Mouse (Mus musculus) C2C12 (cell line): ENCODE data around the gene Wdr24. TPM values are rescaled to one million over a fixed set of nuclear protein-coding genes. Genes with fewer than 3 reads are reported as not detected.
A peak's percentile ranks its signal among the peaks of the same experiment; 100 is the strongest.

ENCODE experiments used
- H3K27me3 ChIP-seq: one replicate; pipeline ENCODE4 v1.6.1; 2011; ENCODE audit not compliant: control insufficient read depth, insufficient read depth, insufficient read length
- H3K36me3 ChIP-seq: one replicate; pipeline ENCODE4 v1.6.1; 2011; ENCODE audit not compliant: control insufficient read depth, insufficient read depth
- H3K4me3 ChIP-seq: one replicate; pipeline ENCODE4 v1.5.1; 2011; ENCODE audit warnings: mild to moderate bottlenecking, control low read depth; ENCODE audit not compliant: poor library complexity, insufficient read depth, severe bottlenecking
- H3K79me2 ChIP-seq: one replicate; pipeline ENCODE4 v1.6.1; 2011; ENCODE audit not compliant: control insufficient read depth, insufficient read depth
- H3K79me3 ChIP-seq: one replicate; pipeline ENCODE4 v1.6.1; 2011; ENCODE audit warnings: low read depth, control low read depth
- H3ac ChIP-seq: one replicate; pipeline ENCODE3; 2011; ENCODE audit warnings: low read depth; ENCODE audit not compliant: control insufficient read depth, insufficient read length
- CEBPB ChIP-seq: IDR thresholded peaks from one replicate; pipeline ENCODE4 v1.6.1; 2011; ENCODE audit warnings: low read depth, mild to moderate bottlenecking, control low read depth, moderate library complexity
- CTCF ChIP-seq: IDR thresholded peaks from one replicate; pipeline ENCODE4 v1.5.1; 2011; ENCODE audit not compliant: control insufficient read depth, insufficient read depth, insufficient read length
- FOSL1 ChIP-seq: IDR thresholded peaks from one replicate; pipeline ENCODE4 v1.8.0; 2011; ENCODE audit warnings: mild to moderate bottlenecking, low read length; ENCODE audit not compliant: poor library complexity, insufficient read depth, severe bottlenecking
- MAX ChIP-seq: IDR thresholded peaks from one replicate; pipeline ENCODE4 v1.6.1; 2011; ENCODE audit warnings: mild to moderate bottlenecking, control low read depth
- MYOD1 ChIP-seq: IDR thresholded peaks from one replicate; pipeline ENCODE4 v1.6.1; 2011; ENCODE audit warnings: low read depth; ENCODE audit not compliant: control insufficient read depth, insufficient read length
- MYOG ChIP-seq: IDR thresholded peaks from one replicate; pipeline ENCODE4 v1.6.1; 2011; ENCODE audit not compliant: control insufficient read depth, insufficient read length; ENCODE audit errors: extremely low read depth
- USF1 ChIP-seq: IDR thresholded peaks from one replicate; pipeline ENCODE4 v1.6.1; 2011; ENCODE audit warnings: low read depth, mild to moderate bottlenecking, control low read depth, moderate library complexity
- polyA plus RNA-seq: library from polyadenylated mRNA; unstranded; fragments of >200 nt; fragmentation: generic; extraction: Trizol; gene quantifications from one replicate; pipeline ENCODE4 v1.2.1, GENCODE M21; 2012; ENCODE audit warnings: missing spikeins

Wdr24 gene
- polyA plus RNA-seq, 1 experiment: 14.3 TPM

DNA sequence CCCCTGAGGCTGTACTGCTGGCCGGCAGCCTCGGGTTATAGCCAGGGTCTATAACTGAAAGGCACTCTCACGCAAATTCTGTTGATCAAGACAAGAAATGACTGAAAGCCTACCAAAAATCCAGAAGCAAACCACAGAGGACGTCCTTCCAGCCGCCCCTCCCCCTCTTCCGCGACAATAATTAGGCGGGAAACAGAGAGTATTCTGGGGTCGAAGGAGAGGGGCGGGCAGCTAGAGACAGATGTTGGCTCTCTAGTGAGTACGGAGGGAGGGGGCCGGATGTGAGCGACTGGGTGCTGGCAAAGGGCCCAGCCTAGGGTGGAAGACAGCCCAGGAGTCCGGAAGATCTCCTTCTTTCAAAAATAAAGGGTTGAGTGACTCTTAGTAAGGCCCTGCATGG lies 30.8 kb upstream of the Wdr24 start, which contains the start of gene Fam173a:
Gene Fam173a, minus strand, starts transcription at position 287 of the 400 bp plus-strand sequence.
- Histone ChIP-seq H3K36me3 (peaks cover 4% of the 10 kb centered on the region), H3K27me3 (no peaks in the 10 kb centered on the region)

DNA sequence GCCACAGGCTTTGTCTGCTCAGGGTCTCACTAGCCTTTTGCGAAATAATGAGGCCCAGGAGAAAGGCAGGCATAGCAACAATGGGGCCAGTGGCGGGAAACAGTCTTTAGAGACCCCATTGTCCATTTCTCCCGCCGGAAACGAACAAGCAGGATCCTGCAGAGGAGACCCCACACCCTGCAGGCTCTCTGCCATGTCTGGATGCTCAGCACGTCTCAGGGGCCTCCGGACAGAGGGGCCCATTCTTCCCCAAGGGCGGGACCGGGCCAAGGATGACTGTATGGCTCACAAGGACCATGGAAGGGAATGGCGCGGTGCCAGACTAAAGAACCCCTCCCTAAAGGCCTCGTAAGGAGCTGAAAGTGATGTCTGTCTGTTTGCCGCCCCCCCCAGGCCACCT lies 29.2 kb upstream of the Wdr24 start:
- Histone ChIP-seq H3ac (no peak overlapping the region), H3K79me2 (peaks cover 30% of the 10 kb centered on the region), H3K4me3 (no peak overlapping the region), H3K36me3 (peaks cover 4% of the 10 kb centered on the region), H3K27me3 (no peaks in the 10 kb centered on the region), H3K79me3 (peaks cover 7% of the 10 kb centered on the region)
- TF ChIP-seq MYOG (no peak), USF1 (no peak), MAX (no peak), FOSL1 (no peak), MYOD1 (no peak), CTCF (no peak)

More for the DNA sequence above, 30.8 kb upstream of the Wdr24 start, which contains the start of gene Fam173a:
- peak within 1 kb of the TSS; percentile 79 for H3K4me3 ChIP-seq
- no peak for TF ChIP-seq MYOG
- no peak for TF ChIP-seq FOSL1
- TF ChIP-seq USF1: no peak
- TF ChIP-seq CEBPB: no peak
- TF ChIP-seq CTCF: no peak
- TF ChIP-seq MYOD1: no peak
- TF ChIP-seq MAX: no peak
- H3ac ChIP-seq: peak within 1 kb of the TSS; percentile 85
- peaks cover 7% of the 10 kb centered on the region for H3K79me3 ChIP-seq
- peaks cover 30% of the 10 kb centered on the region for H3K79me2 ChIP-seq

DNA sequence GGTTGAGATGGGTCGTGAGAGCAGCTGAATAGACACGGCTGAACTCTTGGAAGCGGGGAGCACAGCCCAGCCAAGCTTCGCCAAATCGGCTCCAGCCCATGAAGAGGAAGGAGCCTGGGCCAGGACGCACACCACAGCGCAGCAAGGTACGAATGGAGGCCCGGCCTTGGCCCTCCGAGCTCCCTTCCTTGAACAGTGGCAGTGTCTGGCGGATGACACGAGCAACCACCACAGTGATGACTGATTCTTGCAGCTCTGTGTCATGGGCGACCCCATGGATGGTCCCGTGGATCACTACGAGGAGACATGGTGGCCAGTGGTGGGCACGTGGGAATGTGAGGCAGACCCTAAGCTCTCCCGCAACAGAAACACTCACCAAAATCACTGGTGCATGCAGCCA lies 28.4 kb upstream of the Wdr24 start:
- peaks cover 7% of the 10 kb centered on the region for H3K79me3 ChIP-seq
- no peak overlapping the region for H3K4me3 ChIP-seq
- H3K36me3 ChIP-seq: no peaks in the 10 kb centered on the region
- H3K79me2 ChIP-seq: peaks cover 30% of the 10 kb centered on the region
- no peaks in the 10 kb centered on the region for H3K27me3 ChIP-seq
- no peak for TF ChIP-seq MAX
- no peak for TF ChIP-seq FOSL1
- TF ChIP-seq CEBPB: no peak
- no peak for TF ChIP-seq MYOD1
- no peak for TF ChIP-seq CTCF
- no peak for TF ChIP-seq MYOG
- no peak for TF ChIP-seq USF1
- no peak overlapping the region for H3ac ChIP-seq

DNA sequence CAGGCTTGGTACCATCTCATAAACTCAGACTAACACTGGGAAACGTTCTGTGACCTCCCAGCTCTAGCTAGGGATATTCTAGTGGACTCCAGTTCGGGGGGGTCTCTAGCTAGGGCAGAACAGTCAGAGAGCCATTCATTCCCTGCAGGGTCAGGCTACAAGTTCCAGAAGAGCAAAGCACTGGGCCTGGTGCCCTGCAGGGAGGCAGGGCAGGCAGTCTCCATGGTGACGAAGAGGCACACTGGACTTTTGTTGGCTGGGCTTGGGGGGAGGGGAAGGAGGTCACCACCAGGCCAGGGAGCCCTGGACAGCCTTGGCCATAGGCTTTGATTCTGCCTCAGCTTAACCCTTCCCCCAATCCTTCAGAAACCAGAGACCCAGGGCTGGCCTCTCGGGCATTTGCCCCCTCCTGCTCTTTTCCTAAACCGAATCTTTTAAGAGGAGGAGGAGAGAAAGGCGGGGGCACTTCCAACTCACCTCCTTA lies 27.8 kb upstream of the Wdr24 start, which contains the start of gene AC134908.4:
Gene AC134908.4, minus strand, starts transcription at position 51 of the 484 bp plus-strand sequence.
- Histone ChIP-seq H3K4me3 (peak within 1 kb of the TSS; percentile 51), H3ac (peak within 1 kb of the TSS; percentile 66), H3K79me2 (peaks cover 27% of the 10 kb centered on the region), H3K27me3 (no peaks in the 10 kb centered on the region), H3K79me3 (peaks cover 7% of the 10 kb centered on the region), H3K36me3 (no peaks in the 10 kb centered on the region)
- no peak for TF ChIP-seq MAX
- no peak for TF ChIP-seq MYOD1
- no peak for TF ChIP-seq MYOG

DNA sequence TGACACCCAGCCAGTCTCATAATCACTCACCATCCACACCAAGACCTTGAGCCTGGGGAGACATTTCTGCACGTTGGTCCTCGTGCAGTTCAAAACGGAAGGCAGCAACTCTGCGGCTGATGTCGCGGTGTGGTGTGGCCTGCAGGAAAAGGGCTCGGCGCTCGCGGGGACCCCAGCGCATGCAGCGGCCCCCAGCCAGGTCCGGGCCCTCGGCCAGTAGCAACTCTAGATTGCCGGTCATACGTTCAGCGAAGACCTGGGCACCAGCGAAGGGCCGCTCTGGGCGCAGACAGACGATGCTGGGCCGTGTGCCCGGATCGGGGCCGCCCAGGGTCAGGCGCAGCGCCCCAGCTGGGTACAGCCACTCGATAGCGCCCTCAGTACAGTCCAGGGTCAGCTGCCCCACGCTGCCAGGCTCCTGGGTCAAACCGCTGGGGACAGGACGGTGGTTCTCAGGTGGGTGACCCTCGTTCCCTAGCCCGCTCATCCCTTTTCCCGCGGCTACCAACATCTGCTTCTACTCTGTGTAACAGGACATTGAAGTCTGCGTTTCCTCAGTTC lies 27.1 kb upstream of the Wdr24 start:
- H3K4me3 ChIP-seq: peak overlapping the region; percentile 51
- peaks cover 21% of the 10 kb centered on the region for H3K79me2 ChIP-seq
- peak overlapping the region; percentile 66 for H3ac ChIP-seq
- TF ChIP-seq MYOD1 (no peak), MYOG (no peak), CTCF (no peak), FOSL1 (no peak), CEBPB (no peak), MAX (no peak), USF1 (no peak)
- peaks cover 5% of the 10 kb centered on the region for H3K79me3 ChIP-seq
- H3K36me3 ChIP-seq: no peaks in the 10 kb centered on the region
- H3K27me3 ChIP-seq: no peaks in the 10 kb centered on the region

DNA sequence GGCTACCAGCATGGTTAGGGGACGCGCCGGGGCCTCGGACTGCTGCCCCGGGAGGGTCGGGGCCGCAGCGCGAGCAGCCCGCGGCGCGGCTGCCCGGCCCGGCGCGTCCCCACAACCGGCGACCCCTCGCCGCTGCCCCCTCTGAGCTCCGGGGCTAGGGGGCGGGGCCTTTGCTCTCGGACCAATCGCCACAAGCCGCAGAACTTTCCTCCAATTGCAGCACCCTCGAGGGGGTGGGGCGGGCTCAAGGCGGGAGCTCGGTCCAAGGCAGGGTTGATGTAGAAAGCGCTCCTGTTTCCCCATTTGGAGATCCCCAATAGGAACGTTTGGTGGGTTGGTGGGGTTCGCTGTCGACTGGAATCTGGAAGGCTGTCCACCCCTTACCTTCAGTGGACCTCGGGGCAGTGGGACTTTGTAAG lies 26.5 kb upstream of the Wdr24 start, which contains the start of gene Metrn:
Gene Metrn, minus strand, starts transcription at position 186 of the 419 bp plus-strand sequence.
- H3K79me3 ChIP-seq: peaks cover 5% of the 10 kb centered on the region
- peaks cover 14% of the 10 kb centered on the region for H3K79me2 ChIP-seq
- no peaks in the 10 kb centered on the region for H3K36me3 ChIP-seq
- peak within 1 kb of the TSS; percentile 51 for H3K4me3 ChIP-seq
- TF ChIP-seq MYOD1 (no peak), FOSL1 (no peak), CTCF (no peak), MYOG (no peak), CEBPB (no peak), USF1 (no peak), MAX (no peak)
- peak within 1 kb of the TSS; percentile 66 for H3ac ChIP-seq
- no peaks in the 10 kb centered on the region for H3K27me3 ChIP-seq
